Mouse (Mus musculus): Measurements from ENCODE around the gene Mis18a. TPM values are rescaled to one million over a fixed set of nuclear protein-coding genes. Genes with fewer than 3 reads are reported as not detected.

Mis18a gene
- polyA plus RNA-seq (2012; fragmentation: generic; extraction: Trizol), result 4.6 TPM

DNA sequence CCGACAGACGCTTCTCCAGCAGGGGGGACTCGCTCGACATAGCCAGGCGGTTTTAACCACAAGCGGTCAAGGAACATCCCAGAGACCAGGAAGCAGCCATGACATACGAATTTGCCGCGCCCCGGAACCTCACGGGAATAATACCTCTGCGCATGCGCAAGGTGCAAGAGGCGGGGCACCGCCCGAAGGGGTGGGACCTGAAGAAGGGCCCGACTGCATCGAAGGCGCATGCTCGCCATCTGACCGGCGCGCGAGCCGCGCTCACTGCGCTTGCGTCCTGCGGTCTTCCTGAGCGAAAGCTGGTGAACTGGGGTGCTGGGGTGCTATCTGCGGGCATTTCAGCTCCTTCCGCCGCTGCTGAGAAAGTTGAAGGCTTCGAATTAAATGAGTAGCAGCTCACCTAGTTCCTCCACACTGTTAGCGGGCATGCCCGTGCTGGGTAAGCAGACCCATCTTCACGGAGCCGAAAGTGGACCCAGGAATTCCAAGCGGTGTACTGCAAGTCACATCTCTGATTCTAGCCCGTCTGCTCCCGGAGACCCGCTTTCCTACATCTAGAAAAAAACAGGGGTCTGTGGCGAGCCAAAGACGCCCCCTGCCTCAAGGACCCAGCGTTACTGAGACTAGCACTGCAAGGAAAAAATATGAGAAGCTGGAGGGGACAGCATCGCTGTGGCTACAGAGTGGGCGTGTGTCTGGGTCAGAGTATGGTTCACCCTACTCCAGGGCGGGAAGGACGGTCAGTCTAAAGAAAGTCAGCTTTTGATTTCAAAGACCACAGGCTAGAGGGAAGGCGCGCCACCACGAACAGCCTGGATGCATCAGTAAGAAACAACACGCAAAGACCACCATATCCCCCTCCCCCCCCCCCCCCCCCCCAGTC lies at the start of gene Mis18a:
Mis18a (minus strand) TSS at position 172 of the 883 bp plus-strand sequence.
- Histone ChIP-seq H3ac (ENCODE audit: control insufficient read depth, insufficient read length) (peak within 1 kb of the TSS; percentile 74), H3K36me3 (ENCODE audit: control insufficient read depth, insufficient read depth) (no peaks in the 10 kb centered on the region), H3K79me2 (ENCODE audit: control insufficient read depth, insufficient read depth) (peaks cover 7% of the 10 kb centered on the region), H3K4me3 (peak within 1 kb of the TSS; percentile 79), H3K27me3 (ENCODE audit: control insufficient read depth, insufficient read depth, insufficient read length) (no peaks in the 10 kb centered on the region), H3K4me2 (ENCODE audit: low read depth) (peak within 1 kb of the TSS; percentile 88)
- TF ChIP-seq MYOD1 (IDR thresholded peaks at IDR 0.05; ENCODE audit: control insufficient read depth in 1 of 3, insufficient read length in 2 of 3, low read depth in 2 of 3) (no peak), E2F4 (IDR thresholded peaks at IDR 0.05; ENCODE audit: insufficient read depth) (peak; percentile 98), SRF (IDR thresholded peaks at IDR 0.05; ENCODE audit: control insufficient read depth, insufficient read length, low read depth) (peak; percentile 48), TCF3 (IDR thresholded peaks at IDR 0.05; ENCODE audit: insufficient read length, low read depth) (no peak), POLR2A (IDR thresholded peaks at IDR 0.05; ENCODE audit: insufficient read length, low read depth) (peak; percentile 93), POLR2AphosphoS2 (IDR thresholded peaks at IDR 0.05; ENCODE audit: insufficient read length, low read depth) (peak; percentile 94)

DNA sequence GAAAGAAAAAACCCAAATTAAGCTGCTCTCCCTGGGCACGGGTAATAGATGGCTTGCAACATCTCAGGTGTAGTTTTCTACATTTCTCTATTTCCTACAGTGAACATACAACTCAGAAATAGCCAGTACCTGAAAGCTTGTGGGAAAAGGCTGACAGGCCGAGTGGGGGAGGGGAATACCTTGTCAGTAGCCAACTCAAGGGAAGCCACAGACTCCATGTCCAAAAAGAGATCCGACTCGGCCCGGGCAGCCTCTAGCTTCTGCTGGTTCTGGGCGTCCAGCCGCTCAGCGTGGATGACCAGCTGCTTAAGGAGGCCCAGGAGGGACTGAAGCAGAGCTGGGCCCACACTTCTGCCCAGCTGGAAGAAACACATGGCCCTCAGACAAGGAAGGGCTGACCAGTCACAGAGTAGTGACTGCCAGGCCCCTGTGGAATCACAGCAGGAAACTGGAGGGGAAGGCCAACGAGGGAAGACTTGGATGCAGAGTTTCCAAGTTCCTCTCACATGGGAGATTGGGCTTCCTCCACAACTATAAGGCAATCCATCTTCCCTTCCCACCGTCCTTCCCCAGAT lies 48.8 kb upstream of the Mis18a start:
- H3K4me3 ChIP-seq, result no peak overlapping the region
- no peak overlapping the region for H3ac ChIP-seq (ENCODE audit: control insufficient read depth, insufficient read length)
- peaks cover 23% of the 10 kb centered on the region for H3K36me3 ChIP-seq (ENCODE audit: control insufficient read depth, insufficient read depth)
- no peaks in the 10 kb centered on the region for H3K79me2 ChIP-seq (ENCODE audit: control insufficient read depth, insufficient read depth)
- H3K4me2 ChIP-seq (ENCODE audit: low read depth), result no peak overlapping the region
- TF ChIP-seq REST (IDR thresholded peaks at IDR 0.05; ENCODE audit: insufficient read depth, insufficient read length) (no peak), MYOG (IDR thresholded peaks at IDR 0.05; ENCODE audit: control insufficient read depth in 1 of 3, insufficient read depth in 1 of 3, insufficient read length in 2 of 3, low read depth in 2 of 3) (no peak), SRF (IDR thresholded peaks at IDR 0.05; ENCODE audit: control insufficient read depth, insufficient read length, low read depth) (no peak)
- H3K27me3 ChIP-seq (ENCODE audit: control insufficient read depth, insufficient read depth, insufficient read length), result no peaks in the 10 kb centered on the region

DNA sequence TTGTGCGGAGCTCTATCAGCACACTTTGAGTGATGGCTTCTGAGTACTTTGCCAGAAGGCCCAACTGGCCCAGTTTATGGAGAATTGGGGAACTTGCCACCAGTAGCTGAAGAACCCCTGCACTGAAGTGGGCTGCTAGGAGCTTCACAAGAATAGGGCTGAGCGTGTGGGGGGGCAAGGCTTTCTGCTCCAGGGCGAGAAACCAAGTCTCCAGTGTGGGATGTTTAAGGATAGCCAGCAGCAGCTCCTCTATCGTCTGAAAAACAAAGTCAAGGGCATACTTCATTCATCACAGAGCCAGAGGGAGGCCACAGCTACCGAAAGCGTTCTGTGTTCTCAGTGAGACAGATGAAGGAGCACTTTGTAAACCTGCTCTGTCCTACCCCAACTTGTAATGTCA lies 47.4 kb upstream of the Mis18a start:
- H3K4me3 ChIP-seq, result no peak overlapping the region
- H3K4me2 ChIP-seq (ENCODE audit: low read depth), result no peak overlapping the region
- no peak overlapping the region for H3ac ChIP-seq (ENCODE audit: control insufficient read depth, insufficient read length)
- TF ChIP-seq CEBPB (IDR thresholded peaks at IDR 0.05; ENCODE audit: insufficient read depth, poor library complexity, severe bottlenecking), result no peak
- no peak for TF ChIP-seq REST (IDR thresholded peaks at IDR 0.05; ENCODE audit: insufficient read depth, insufficient read length)
- TF ChIP-seq MYOG (IDR thresholded peaks at IDR 0.05; ENCODE audit: control insufficient read depth in 1 of 3, insufficient read depth in 1 of 3, insufficient read length in 2 of 3, low read depth in 2 of 3), result no peak
- TF ChIP-seq MAX (IDR thresholded peaks at IDR 0.05; ENCODE audit: low read depth), result no peak
- TF ChIP-seq TCF12 (IDR thresholded peaks at IDR 0.05; ENCODE audit: insufficient read depth, poor library complexity, severe bottlenecking), result no peak
- TF ChIP-seq USF1 (IDR thresholded peaks at IDR 0.05; ENCODE audit: low read depth), result no peak
- no peak for TF ChIP-seq E2F4 (IDR thresholded peaks at IDR 0.05; ENCODE audit: insufficient read depth)
- TF ChIP-seq POLR2AphosphoS2 (IDR thresholded peaks at IDR 0.05; ENCODE audit: insufficient read length, low read depth), result no peak
- no peak for TF ChIP-seq MYOD1 (IDR thresholded peaks at IDR 0.05; ENCODE audit: control insufficient read depth in 1 of 3, insufficient read length in 2 of 3, low read depth in 2 of 3)
- TF ChIP-seq SRF (IDR thresholded peaks at IDR 0.05; ENCODE audit: control insufficient read depth, insufficient read length, low read depth), result no peak
- no peak for TF ChIP-seq POLR2A (IDR thresholded peaks at IDR 0.05; ENCODE audit: insufficient read length, low read depth)
- no peak for TF ChIP-seq TCF3 (IDR thresholded peaks at IDR 0.05; ENCODE audit: insufficient read length, low read depth)
- H3K36me3 ChIP-seq (ENCODE audit: control insufficient read depth, insufficient read depth), result peaks cover 21% of the 10 kb centered on the region
- no peaks in the 10 kb centered on the region for H3K79me2 ChIP-seq (ENCODE audit: control insufficient read depth, insufficient read depth)
- no peaks in the 10 kb centered on the region for H3K27me3 ChIP-seq (ENCODE audit: control insufficient read depth, insufficient read depth, insufficient read length)

DNA sequence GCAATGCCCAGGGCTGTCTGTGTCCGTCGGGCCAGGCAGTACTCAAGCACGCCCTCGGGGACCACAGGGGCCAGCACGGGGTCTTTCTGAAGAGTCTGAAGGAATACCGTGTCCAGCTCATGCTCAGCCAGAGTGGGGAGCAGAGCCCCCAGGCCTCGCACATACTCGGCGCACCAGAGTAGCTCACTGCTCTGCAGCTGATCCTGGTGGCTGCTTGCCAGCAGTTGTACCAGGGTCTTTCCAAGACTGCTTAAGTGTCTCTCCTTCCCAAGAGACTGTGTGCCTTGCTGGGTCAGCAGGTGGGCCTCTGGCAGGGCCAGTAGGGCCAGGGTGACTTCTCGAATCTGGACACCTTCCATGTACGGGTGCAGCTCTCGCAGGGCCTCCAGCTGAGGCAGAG lies 47.0 kb upstream of the Mis18a start:
- H3K79me2 ChIP-seq (ENCODE audit: control insufficient read depth, insufficient read depth), result no peaks in the 10 kb centered on the region
- H3ac ChIP-seq (ENCODE audit: control insufficient read depth, insufficient read length), result no peak overlapping the region
- peaks cover 25% of the 10 kb centered on the region for H3K36me3 ChIP-seq (ENCODE audit: control insufficient read depth, insufficient read depth)
- H3K4me2 ChIP-seq (ENCODE audit: low read depth), result no peak overlapping the region
- H3K4me3 ChIP-seq, result no peak overlapping the region
- no peak for TF ChIP-seq TCF3 (IDR thresholded peaks at IDR 0.05; ENCODE audit: insufficient read length, low read depth)
- TF ChIP-seq REST (IDR thresholded peaks at IDR 0.05; ENCODE audit: insufficient read depth, insufficient read length), result no peak
- no peaks in the 10 kb centered on the region for H3K27me3 ChIP-seq (ENCODE audit: control insufficient read depth, insufficient read depth, insufficient read length)

DNA sequence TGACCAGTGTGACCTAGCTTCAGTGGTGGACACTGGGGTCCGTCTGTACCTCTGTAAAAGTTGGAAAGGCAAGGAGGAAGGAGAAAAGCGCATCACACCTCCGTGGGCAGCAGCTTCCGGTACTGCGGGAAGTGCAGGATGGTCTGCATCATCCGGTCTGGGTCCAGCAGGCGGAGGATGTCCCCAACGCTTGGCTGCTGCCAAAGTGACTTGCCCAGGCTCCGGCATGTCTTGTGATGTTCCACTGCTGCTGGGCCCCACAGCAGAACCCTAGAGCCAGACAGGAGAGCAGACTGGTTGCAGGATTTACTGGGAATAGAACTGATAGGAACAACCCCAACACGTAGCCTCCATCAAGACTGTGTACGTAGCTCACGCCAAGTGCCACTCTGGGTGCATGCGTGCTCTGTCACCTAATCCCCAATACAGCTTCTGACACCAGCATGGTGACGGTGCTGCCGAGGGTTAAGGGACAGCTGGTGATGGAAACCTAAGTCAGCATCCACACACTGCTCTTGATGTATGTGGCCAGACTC lies 39.8 kb upstream of the Mis18a start:
- Histone ChIP-seq H3K79me2 (ENCODE audit: control insufficient read depth, insufficient read depth) (no peaks in the 10 kb centered on the region), H3K36me3 (ENCODE audit: control insufficient read depth, insufficient read depth) (peaks cover 40% of the 10 kb centered on the region), H3K4me2 (ENCODE audit: low read depth) (no peak overlapping the region), H3K27me3 (ENCODE audit: control insufficient read depth, insufficient read depth, insufficient read length) (no peaks in the 10 kb centered on the region), H3K4me3 (no peak overlapping the region), H3ac (ENCODE audit: control insufficient read depth, insufficient read length) (no peak overlapping the region)
- TF ChIP-seq MAX (IDR thresholded peaks at IDR 0.05; ENCODE audit: low read depth), result no peak
- TF ChIP-seq CEBPB (IDR thresholded peaks at IDR 0.05; ENCODE audit: insufficient read depth, poor library complexity, severe bottlenecking), result no peak
- no peak for TF ChIP-seq E2F4 (IDR thresholded peaks at IDR 0.05; ENCODE audit: insufficient read depth)
- TF ChIP-seq USF1 (IDR thresholded peaks at IDR 0.05; ENCODE audit: low read depth), result no peak
- TF ChIP-seq REST (IDR thresholded peaks at IDR 0.05; ENCODE audit: insufficient read depth, insufficient read length), result no peak
- no peak for TF ChIP-seq MYOG (IDR thresholded peaks at IDR 0.05; ENCODE audit: control insufficient read depth in 1 of 3, insufficient read depth in 1 of 3, insufficient read length in 2 of 3, low read depth in 2 of 3)
- no peak for TF ChIP-seq MYOD1 (IDR thresholded peaks at IDR 0.05; ENCODE audit: control insufficient read depth in 1 of 3, insufficient read length in 2 of 3, low read depth in 2 of 3)
- no peak for TF ChIP-seq POLR2A (IDR thresholded peaks at IDR 0.05; ENCODE audit: insufficient read length, low read depth)
- no peak for TF ChIP-seq TCF3 (IDR thresholded peaks at IDR 0.05; ENCODE audit: insufficient read length, low read depth)
- no peak for TF ChIP-seq SRF (IDR thresholded peaks at IDR 0.05; ENCODE audit: control insufficient read depth, insufficient read length, low read depth)
- no peak for TF ChIP-seq POLR2AphosphoS2 (IDR thresholded peaks at IDR 0.05; ENCODE audit: insufficient read length, low read depth)

Measured in myocyte (in vitro differentiated cells).